Mouse (Mus musculus) midbrain, embryonic 15.5 days (tissue): Measurements from ENCODE around the gene Onecut1. TPM values are rescaled to one million over a fixed set of nuclear protein-coding genes. Genes with fewer than 3 reads are reported as not detected.
A peak's percentile ranks its signal among the peaks of the same experiment; 100 is the strongest.

Source experiments
- ATAC-seq: fragments of 200-750 bp; cut with Nextera tagmentation; replicated peaks from 2 replicates; pipeline ENCODE4 v1.8.0; 2017; ENCODE audit warnings: moderate TSS enrichment
- H3K27ac ChIP-seq: fragments of 300-500 bp; sonication (generic); 2 replicates; pipeline ENCODE4 v1.5.1; 2015; ENCODE audit warnings: mild to moderate bottlenecking, inconsistent platforms
- H3K27me3 ChIP-seq: fragments of 300-500 bp; sonication (generic); replicated peaks from 2 replicates; pipeline ENCODE4 v1.6.1; 2015; ENCODE audit warnings: inconsistent platforms
- H3K36me3 ChIP-seq: fragments of 300-500 bp; sonication (generic); replicated peaks from 2 replicates; pipeline ENCODE4 v1.6.1; 2015; ENCODE audit warnings: inconsistent platforms
- H3K4me1 ChIP-seq: fragments of 300-500 bp; sonication (generic); 2 replicates; pipeline ENCODE4 v1.6.1; 2015; ENCODE audit warnings: inconsistent platforms
- H3K4me2 ChIP-seq: fragments of 300-500 bp; sonication (generic); 2 replicates; pipeline ENCODE4 v1.6.1; 2015; ENCODE audit warnings: inconsistent platforms, mild to moderate bottlenecking, moderate library complexity
- H3K4me3 ChIP-seq: fragments of 300-500 bp; sonication (generic); 2 replicates; pipeline ENCODE4 v1.5.1; 2015; ENCODE audit warnings: mild to moderate bottlenecking, inconsistent platforms
- H3K9ac ChIP-seq: fragments of 300-500 bp; sonication (generic); 2 replicates; pipeline ENCODE4 v1.6.1; 2015; ENCODE audit warnings: mild to moderate bottlenecking, inconsistent platforms
- H3K9me3 ChIP-seq: fragments of 300-500 bp; sonication (generic); 2 replicates; pipeline ENCODE4 v1.6.1; 2016; ENCODE audit warnings: inconsistent platforms
- WGBS: fragments of 180-500 bp; shearing (Covaris S2); methylation state at CpG from one replicate; pipeline ENCODE4 v1.1.7; 2015; ENCODE audit warnings: mixed read lengths; 5-methylcytosine and 5-hydroxymethylcytosine counted together
- polyA plus RNA-seq: library from polyadenylated mRNA; unstranded; fragments of >200 nt; fragmentation: Nextera tagmentation; extraction: Ambion mirVana; gene quantifications from 2 replicates; pipeline ENCODE4 v1.2.1, GENCODE M21; 2015

Gene Onecut1
- polyA plus RNA-seq, 1 experiment from 2014 or later: 8.2 TPM

- H3K4me1 ChIP-seq: peaks cover 21% of the 10 kb centered on the region
- no peak overlapping the region for H3K27ac ChIP-seq
- no peak overlapping the region for H3K4me3 ChIP-seq
- no peak for ATAC-seq
- no peaks in the 10 kb centered on the region for H3K9me3 ChIP-seq
- H3K4me2 ChIP-seq: 0 out of 2 replicates have a peak overlapping the region, but pooled peaks have one; percentile 5
- no peaks in the 10 kb centered on the region for H3K36me3 ChIP-seq
- whole genome bisulfite sequencing: 5% methylated on average over 5 of the region's 5 CpGs
- H3K27me3 ChIP-seq: peaks cover 78% of the 10 kb centered on the region
- no peak overlapping the region for H3K9ac ChIP-seq
Observed at GRCm38 (mm10) chr9:74851601-74852000, 10.1 kb upstream of the Onecut1 start.

GRCm38 (mm10) chr9:74852361-74852760 is 9.4 kb upstream of the Onecut1 start:
- Histone ChIP-seq H3K27me3 (peaks cover 78% of the 10 kb centered on the region), H3K27ac (no peak overlapping the region), H3K4me3 (no peak overlapping the region), H3K4me2 (no peak overlapping the region), H3K36me3 (no peaks in the 10 kb centered on the region), H3K9me3 (no peaks in the 10 kb centered on the region), H3K4me1 (peaks cover 21% of the 10 kb centered on the region), H3K9ac (no peak overlapping the region)
- WGBS: 1% methylated on average over 4 of the region's 4 CpGs
- no peak for ATAC-seq

- H3K27me3 ChIP-seq: peaks cover 80% of the 10 kb centered on the region
- ATAC-seq: no peak
- H3K36me3 ChIP-seq: no peaks in the 10 kb centered on the region
- WGBS: 2% methylated on average over 28 of the region's 28 CpGs
- no peak overlapping the region for H3K9ac ChIP-seq
- no peak overlapping the region; the same call in 1 of the 2 replicates for H3K4me3 ChIP-seq
- no peaks in the 10 kb centered on the region for H3K9me3 ChIP-seq
- peaks cover 16% of the 10 kb centered on the region for H3K4me1 ChIP-seq
- no peak overlapping the region for H3K27ac ChIP-seq
- H3K4me2 ChIP-seq: peak overlapping the region; percentile 21; the same call in 1 of the 2 replicates
Observed at GRCm38 (mm10) chr9:74853191-74854072, 8.3 kb upstream of the Onecut1 start.

- H3K4me2 ChIP-seq: peak overlapping the region; percentile 21
- no peak overlapping the region; the same call in 1 of the 2 replicates for H3K4me3 ChIP-seq
- H3K36me3 ChIP-seq: no peaks in the 10 kb centered on the region
- H3K9ac ChIP-seq: no peak overlapping the region
- H3K9me3 ChIP-seq: no peaks in the 10 kb centered on the region
- ATAC-seq: 0 out of 2 replicates have a peak, but pooled peaks have one; percentile 38
- H3K27me3 ChIP-seq: peaks cover 85% of the 10 kb centered on the region
- WGBS: 1% methylated on average over 25 of the region's 25 CpGs
- peaks cover 9% of the 10 kb centered on the region for H3K4me1 ChIP-seq
- no peak overlapping the region for H3K27ac ChIP-seq
Observed at GRCm38 (mm10) chr9:74854073-74854591, 7.6 kb upstream of the Onecut1 start.

- H3K4me2 ChIP-seq: no peak overlapping the region
- H3K27ac ChIP-seq: no peak overlapping the region
- no peak overlapping the region for H3K4me3 ChIP-seq
- 6% methylated on average over 4 of the region's 4 CpGs for WGBS
- H3K9ac ChIP-seq: no peak overlapping the region
- H3K27me3 ChIP-seq: peaks cover 91% of the 10 kb centered on the region
- no peaks in the 10 kb centered on the region for H3K9me3 ChIP-seq
- no peak for ATAC-seq
- H3K36me3 ChIP-seq: no peaks in the 10 kb centered on the region
- H3K4me1 ChIP-seq: peaks cover 7% of the 10 kb centered on the region; the same call in 1 of the 2 replicates
Observed at GRCm38 (mm10) chr9:74855446-74855845, 6.3 kb upstream of the Onecut1 start.

GRCm38 (mm10) chr9:74856578-74857507 is 4.9 kb upstream of the Onecut1 start:
- H3K9me3 ChIP-seq: no peaks in the 10 kb centered on the region
- ATAC-seq: no peak
- no peak overlapping the region for H3K4me3 ChIP-seq
- no peak overlapping the region for H3K27ac ChIP-seq
- peaks cover 10% of the 10 kb centered on the region for H3K4me1 ChIP-seq
- no peak overlapping the region for H3K9ac ChIP-seq
- 4% methylated on average over 28 of the region's 28 CpGs for WGBS
- H3K36me3 ChIP-seq: no peaks in the 10 kb centered on the region
- peaks cover 84% of the 10 kb centered on the region for H3K27me3 ChIP-seq
- no peak overlapping the region for H3K4me2 ChIP-seq

GRCm38 (mm10) chr9:74857508-74857840 is 4.2 kb upstream of the Onecut1 start:
- Histone ChIP-seq H3K4me2 (no peak overlapping the region), H3K9ac (no peak overlapping the region), H3K36me3 (no peaks in the 10 kb centered on the region), H3K4me1 (peaks cover 15% of the 10 kb centered on the region), H3K27me3 (peaks cover 79% of the 10 kb centered on the region), H3K27ac (no peak overlapping the region), H3K9me3 (no peaks in the 10 kb centered on the region), H3K4me3 (no peak overlapping the region)
- no peak for ATAC-seq
- 4% methylated on average over 7 of the region's 7 CpGs for WGBS

- Histone ChIP-seq H3K4me2 (no peak overlapping the region), H3K27ac (no peak overlapping the region), H3K36me3 (no peaks in the 10 kb centered on the region), H3K9ac (no peak overlapping the region), H3K4me3 (no peak overlapping the region), H3K27me3 (peaks cover 78% of the 10 kb centered on the region), H3K4me1 (peaks cover 22% of the 10 kb centered on the region), H3K9me3 (no peaks in the 10 kb centered on the region)
- no peak for ATAC-seq
- 5% methylated on average over 5 of the region's 5 CpGs for WGBS
Observed at GRCm38 (mm10) chr9:74858111-74858510, 3.6 kb upstream of the Onecut1 start.

GRCm38 (mm10) chr9:74860461-74860860 is 1.3 kb upstream of the Onecut1 start:
- no peak overlapping the region for H3K4me2 ChIP-seq

GRCm38 (mm10) chr9:74862096-74862780 is 517 bp downstream of the Onecut1 start:
- peak; percentile 35 for ATAC-seq
- H3K4me1 ChIP-seq: peaks cover 33% of the 10 kb centered on the region
- H3K9ac ChIP-seq: peak overlapping the region; percentile 55
- no peaks in the 10 kb centered on the region for H3K9me3 ChIP-seq
- peak overlapping the region; percentile 82 for H3K27ac ChIP-seq
- H3K27me3 ChIP-seq: peaks cover 71% of the 10 kb centered on the region
- H3K4me3 ChIP-seq: peak overlapping the region; percentile 49
- under 1% methylated on average over 48 of the region's 48 CpGs for WGBS
- peak overlapping the region; percentile 95 for H3K4me2 ChIP-seq
- H3K36me3 ChIP-seq: no peaks in the 10 kb centered on the region

More at GRCm38 (mm10) chr9:74860461-74860860, 1.3 kb upstream of the Onecut1 start:
- H3K9ac ChIP-seq: no peak overlapping the region
- no peak overlapping the region for H3K27ac ChIP-seq
- ATAC-seq: no peak
- H3K36me3 ChIP-seq: no peaks in the 10 kb centered on the region
- H3K4me3 ChIP-seq: no peak overlapping the region
- no peaks in the 10 kb centered on the region for H3K9me3 ChIP-seq
- 9% methylated on average over 18 of the region's 18 CpGs for WGBS
- H3K27me3 ChIP-seq: peaks cover 71% of the 10 kb centered on the region
- peaks cover 26% of the 10 kb centered on the region for H3K4me1 ChIP-seq

- H3K27ac ChIP-seq: peak overlapping the region; percentile 82
- H3K27me3 ChIP-seq: peaks cover 70% of the 10 kb centered on the region
- H3K9ac ChIP-seq: peak overlapping the region; percentile 55
- no peaks in the 10 kb centered on the region for H3K9me3 ChIP-seq
- peak overlapping the region; percentile 95 for H3K4me2 ChIP-seq
- under 1% methylated on average over 56 of the region's 56 CpGs for WGBS
- H3K4me3 ChIP-seq: peak overlapping the region; percentile 49
- ATAC-seq: peak; percentile 8; the same call in 1 of the 2 replicates
- H3K36me3 ChIP-seq: no peaks in the 10 kb centered on the region
- H3K4me1 ChIP-seq: peaks cover 41% of the 10 kb centered on the region
Observed at GRCm38 (mm10) chr9:74862783-74863654, 1.3 kb downstream of the Onecut1 start.
